Mouse (Mus musculus) telencephalon, adult 2 months (tissue): ENCODE data around the gene Psmb9.
"Not testable (repeated sequence)": the region's sequence is repeated elsewhere in the genome, so short reads cannot be mapped to it uniquely, and the experiment has no call there.

Experiments used
- DNase-seq: peaks from one replicate; pipeline ENCODE4 v3.0.0-alpha.2; 2011; ENCODE audit warnings: low read depth, low spot score

Psmb9 gene

GRCm38 (mm10) chr17:34187261-34187916 is at the start of gene Psmb9, which contains the start of gene Tap1:
Gene Psmb9, minus strand, starts transcription at chr17:34187764.
Gene Tap1, plus strand, starts transcription at chr17:34187553.
- peak; percentile 84 for DNase-seq

- no peak for DNase-seq
These were observed 49.1 kb upstream of the Psmb9 start for GRCm38 (mm10) chr17:34236691-34237090.

GRCm38 (mm10) chr17:34234926-34235325 is 47.4 kb upstream of the Psmb9 start:
- DNase-seq, result no peak

GRCm38 (mm10) chr17:34232021-34232420 is 44.5 kb upstream of the Psmb9 start:
- DNase-seq, result not testable (repeated sequence)

GRCm38 (mm10) chr17:34230971-34231370 is 43.4 kb upstream of the Psmb9 start:
- not testable (repeated sequence) for DNase-seq

- DNase-seq, result not testable (repeated sequence)
These were observed 38.3 kb upstream of the Psmb9 start for GRCm38 (mm10) chr17:34225911-34226310.

GRCm38 (mm10) chr17:34225426-34225825 is 37.9 kb upstream of the Psmb9 start:
- no peak for DNase-seq

- DNase-seq, result no peak
These were observed 37.3 kb upstream of the Psmb9 start for GRCm38 (mm10) chr17:34224816-34225215.

- not testable (repeated sequence) for DNase-seq
These were observed 32.8 kb upstream of the Psmb9 start for GRCm38 (mm10) chr17:34220401-34220800.

- not testable (repeated sequence) for DNase-seq
These were observed 32.2 kb upstream of the Psmb9 start for GRCm38 (mm10) chr17:34219801-34220200.

- DNase-seq, result not testable (repeated sequence)
These were observed 31.5 kb upstream of the Psmb9 start for GRCm38 (mm10) chr17:34219096-34219495.

GRCm38 (mm10) chr17:34218675-34219074 is 31.1 kb upstream of the Psmb9 start:
- DNase-seq, result no peak

GRCm38 (mm10) chr17:34217986-34218385 is 30.4 kb upstream of the Psmb9 start:
- DNase-seq, result no peak

GRCm38 (mm10) chr17:34217216-34217928 is 29.8 kb upstream of the Psmb9 start:
- DNase-seq, result no peak

- DNase-seq, result no peak
These were observed 27.6 kb upstream of the Psmb9 start for GRCm38 (mm10) chr17:34215176-34215575.

- no peak for DNase-seq
These were observed 26.4 kb upstream of the Psmb9 start for GRCm38 (mm10) chr17:34213936-34214335.

GRCm38 (mm10) chr17:34211746-34212365 is 24.3 kb upstream of the Psmb9 start:
- no peak for DNase-seq

- no peak for DNase-seq
These were observed 23.0 kb upstream of the Psmb9 start for GRCm38 (mm10) chr17:34210599-34210998.

GRCm38 (mm10) chr17:34209680-34210079 is 22.1 kb upstream of the Psmb9 start:
- DNase-seq, result no peak

GRCm38 (mm10) chr17:34208421-34208820 is 20.9 kb upstream of the Psmb9 start:
- DNase-seq, result no peak

- DNase-seq, result no peak
These were observed 20.3 kb upstream of the Psmb9 start for GRCm38 (mm10) chr17:34207866-34208265.

- DNase-seq, result no peak
These were observed 19.9 kb upstream of the Psmb9 start for GRCm38 (mm10) chr17:34207456-34207855.

GRCm38 (mm10) chr17:34206731-34207130 is 19.2 kb upstream of the Psmb9 start:
- no peak for DNase-seq
